Mouse (Mus musculus): Measurements from ENCODE around the gene 4933407L21Rik.

- no peak for TF ChIP-seq POLR2A (IDR thresholded peaks at IDR 0.05; ENCODE audit: borderline replicate concordance, control insufficient read depth, low read depth, low read length)
- TF ChIP-seq CTCF (IDR thresholded peaks at IDR 0.05; ENCODE audit: control insufficient read depth, insufficient read depth, low read length), result no peak
Measured at GRCm38 (mm10) chr1:85962081-85962480, 33.8 kb downstream of the 4933407L21Rik start.

Data from bone marrow, adult 2 months (tissue).